Mouse (Mus musculus) embryonic fibroblast, embryonic 13.5 days (primary cell): Measurements from ENCODE around the gene Olfr786. TPM values are rescaled to one million over a fixed set of nuclear protein-coding genes. Genes with fewer than 3 reads are reported as not detected.

Experiments used
- H3K27ac ChIP-seq: 2 replicates; pipeline ENCODE4 v1.5.1; 2012; ENCODE audit warnings: low read length, control low read depth, inconsistent platforms; ENCODE audit not compliant: insufficient read depth
- H3K4me1 ChIP-seq: 2 replicates; pipeline ENCODE4 v1.6.1; 2011; ENCODE audit warnings: low read length; ENCODE audit not compliant: control insufficient read depth, insufficient read depth
- H3K4me3 ChIP-seq: 2 replicates; pipeline ENCODE4 v1.5.1; 2011; ENCODE audit warnings: mild to moderate bottlenecking, control low read depth, low read length; ENCODE audit not compliant: insufficient read depth
- CTCF ChIP-seq: IDR thresholded peaks from 2 replicates; pipeline ENCODE4 v1.5.1; 2011; ENCODE audit warnings: mild to moderate bottlenecking, control low read depth, low read length, moderate library complexity, borderline replicate concordance; ENCODE audit not compliant: insufficient read depth
- POLR2A ChIP-seq: IDR thresholded peaks from 2 replicates; pipeline ENCODE4 v1.6.1; 2011; ENCODE audit warnings: low read depth, mild to moderate bottlenecking, control low read depth, low read length, moderate library complexity
- polyA plus RNA-seq: library from polyadenylated mRNA; stranded (reverse); fragments of >200 nt; gene quantifications from 2 replicates; pipeline ENCODE4 v1.2.4, GENCODE M21; 2011; ENCODE audit warnings: low read depth; ENCODE audit not compliant: missing spikeins, insufficient read length

Gene Olfr786
- polyA plus RNA-seq, result not detected in 2 replicates

- TF ChIP-seq POLR2A (no peak), CTCF (no peak)
- H3K4me1 ChIP-seq, result no peaks in the 10 kb centered on the region
- H3K27ac ChIP-seq, result no peak within 1 kb of the TSS
- no peak within 1 kb of the TSS for H3K4me3 ChIP-seq
Measured at GRCm38 (mm10) chr10:129427006-129427405, at the start of gene Olfr786. Gene Olfr786, plus strand, starts transcription at chr10:129427306.

- TF ChIP-seq POLR2A (no peak), CTCF (no peak)
- Histone ChIP-seq H3K4me3 (no peak within 1 kb of the TSS), H3K4me1 (no peaks in the 10 kb centered on the region), H3K27ac (no peak within 1 kb of the TSS)
Measured at GRCm38 (mm10) chr10:129383783-129384182, 43.3 kb upstream of the Olfr786 start, which contains the start of gene Olfr784. Gene Olfr784, plus strand, starts transcription at chr10:129384083.

GRCm38 (mm10) chr10:129400892-129401291, 26.2 kb upstream of the Olfr786 start:
- no peaks in the 10 kb centered on the region for H3K4me1 ChIP-seq
- H3K4me3 ChIP-seq, result no peak overlapping the region
- no peak for TF ChIP-seq CTCF
- TF ChIP-seq POLR2A, result no peak
- no peak overlapping the region for H3K27ac ChIP-seq

- Histone ChIP-seq H3K4me1 (no peaks in the 10 kb centered on the region), H3K4me3 (no peak within 1 kb of the TSS), H3K27ac (no peak within 1 kb of the TSS)
- TF ChIP-seq POLR2A (no peak), CTCF (no peak)
Measured at GRCm38 (mm10) chr10:129405126-129405525, 22.0 kb upstream of the Olfr786 start, which contains the start of gene Olfr785. Gene Olfr785, plus strand, starts transcription at chr10:129405426.

- Histone ChIP-seq H3K4me1 (no peaks in the 10 kb centered on the region), H3K27ac (no peak within 1 kb of the TSS), H3K4me3 (no peak within 1 kb of the TSS)
- TF ChIP-seq POLR2A (no peak), CTCF (no peak)
Measured at GRCm38 (mm10) chr10:129461562-129461961, 34.5 kb downstream of the Olfr786 start, which contains the start of gene Olfr787. Gene Olfr787, plus strand, starts transcription at chr10:129461862.

GRCm38 (mm10) chr10:129470698-129471097, 43.6 kb downstream of the Olfr786 start, which contains the start of gene Olfr788:
Gene Olfr788, plus strand, starts transcription at chr10:129470998.
- Histone ChIP-seq H3K4me1 (no peaks in the 10 kb centered on the region), H3K27ac (no peak within 1 kb of the TSS), H3K4me3 (no peak within 1 kb of the TSS)
- TF ChIP-seq CTCF, result no peak
- no peak for TF ChIP-seq POLR2A

- Histone ChIP-seq H3K27ac (no peak overlapping the region), H3K4me1 (no peaks in the 10 kb centered on the region), H3K4me3 (no peak overlapping the region)
- TF ChIP-seq POLR2A (no peak), CTCF (no peak)
Measured at GRCm38 (mm10) chr10:129473256-129473655, 46.1 kb downstream of the Olfr786 start.

- Histone ChIP-seq H3K4me1 (no peaks in the 10 kb centered on the region), H3K4me3 (no peak overlapping the region), H3K27ac (no peak overlapping the region)
- no peak for TF ChIP-seq CTCF
- no peak for TF ChIP-seq POLR2A
Measured at GRCm38 (mm10) chr10:129473723-129474122, 46.6 kb downstream of the Olfr786 start.

- H3K4me3 ChIP-seq, result no peak within 1 kb of the TSS
- TF ChIP-seq POLR2A (no peak), CTCF (no peak)
- no peak within 1 kb of the TSS for H3K27ac ChIP-seq
- H3K4me1 ChIP-seq, result no peaks in the 10 kb centered on the region
Measured at GRCm38 (mm10) chr10:129484452-129484851, 57.3 kb downstream of the Olfr786 start, which contains the start of gene Olfr789. Gene Olfr789, plus strand, starts transcription at chr10:129484752.

Other genes with a start within 250 kb of the Olfr786 start
- gene Olfr772, start 249.4 kb upstream of the Olfr786 start, polyA plus RNA-seq, result not detected in 2 replicates
- not detected in 2 replicates for gene Olfr773, start 239.9 kb upstream of the Olfr786 start, polyA plus RNA-seq
- not detected in 2 replicates for gene Olfr774, start 191.1 kb upstream of the Olfr786 start, polyA plus RNA-seq
- gene Olfr775, start 178.9 kb upstream of the Olfr786 start, polyA plus RNA-seq, result not detected in 2 replicates
- not detected in 2 replicates for gene Olfr776, start 168.2 kb upstream of the Olfr786 start, polyA plus RNA-seq
- not detected in 2 replicates for gene Olfr777, start 155.8 kb upstream of the Olfr786 start, polyA plus RNA-seq
- gene Olfr780, start 109.2 kb upstream of the Olfr786 start, polyA plus RNA-seq, result not detected in 2 replicates
- not detected in 2 replicates for gene Olfr781, start 98.5 kb upstream of the Olfr786 start, polyA plus RNA-seq
- gene Olfr782, start 78.5 kb upstream of the Olfr786 start, polyA plus RNA-seq, result not detected in 2 replicates
- not detected in 2 replicates for gene Olfr784, start 43.2 kb upstream of the Olfr786 start, polyA plus RNA-seq
- not detected in 2 replicates for gene Olfr785, start 21.9 kb upstream of the Olfr786 start, polyA plus RNA-seq
- gene Olfr787, start 34.6 kb downstream of the Olfr786 start, polyA plus RNA-seq, result not detected in 2 replicates
- not detected in 2 replicates for gene Olfr788, start 43.7 kb downstream of the Olfr786 start, polyA plus RNA-seq
- gene Olfr789, start 57.4 kb downstream of the Olfr786 start, polyA plus RNA-seq, result not detected in 2 replicates
- gene Olfr790, start 71.2 kb downstream of the Olfr786 start, polyA plus RNA-seq, result not detected in 2 replicates
- not detected in 2 replicates for gene Olfr791, start 94.5 kb downstream of the Olfr786 start, polyA plus RNA-seq
- gene Olfr792, start 111.9 kb downstream of the Olfr786 start, polyA plus RNA-seq, result not detected in 2 replicates
- not detected in 2 replicates for gene Olfr794, start 140.3 kb downstream of the Olfr786 start, polyA plus RNA-seq
- gene Olfr796, start 185.3 kb downstream of the Olfr786 start, polyA plus RNA-seq, result not detected in 2 replicates
- gene Olfr798, start 200.6 kb downstream of the Olfr786 start, polyA plus RNA-seq, result not detected in 2 replicates
- gene Olfr799, start 210.2 kb downstream of the Olfr786 start, polyA plus RNA-seq, result not detected in 2 replicates
- gene Olfr800, start 230.4 kb downstream of the Olfr786 start, polyA plus RNA-seq, result not detected in 2 replicates
- not detected in 2 replicates for gene Olfr801, start 246.6 kb downstream of the Olfr786 start, polyA plus RNA-seq